8 mouse cellular contexts compared by ENCODE assay signal in the genomic region with DNA sequence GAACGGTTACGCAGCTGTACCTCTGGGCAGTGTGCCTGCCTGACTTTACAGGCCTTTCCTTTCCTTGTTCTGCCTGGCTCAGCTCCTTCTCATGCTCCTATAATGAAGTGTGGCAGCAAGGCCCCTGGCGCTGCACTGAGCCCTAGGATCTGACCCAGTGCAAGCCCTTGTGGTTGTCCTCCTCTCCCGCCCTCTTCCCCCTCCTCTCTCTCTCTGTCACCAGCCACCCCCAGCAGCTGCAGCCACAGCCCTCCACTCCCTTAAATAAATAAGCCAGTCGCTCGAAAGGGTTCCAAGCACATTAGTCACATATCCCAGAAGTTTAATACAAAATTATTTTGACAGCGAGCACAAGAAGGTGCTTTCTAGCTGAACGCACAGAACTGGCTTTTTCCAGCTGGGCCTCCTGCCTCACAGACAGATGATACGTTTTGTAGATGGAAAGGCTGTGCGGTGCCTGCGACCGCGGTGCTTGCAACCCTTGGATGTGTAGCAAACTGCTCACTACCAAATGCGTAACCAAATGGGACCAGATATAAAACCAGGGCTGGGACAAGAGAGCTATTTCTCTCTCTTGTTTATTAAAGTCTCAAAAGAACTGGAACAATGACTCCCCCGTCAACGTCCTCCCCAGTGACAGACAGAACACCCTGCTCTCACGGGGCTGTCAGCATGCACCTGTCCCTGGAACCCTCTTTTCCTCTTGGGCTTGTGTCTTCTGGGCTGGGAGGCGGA.
DNase-seq lines count a peak whose midpoint lies in the region; ATAC-seq lines count a peak whose summit lies in the region.

No protein-coding gene starts in this region.

- no peaks in the 10 kb centered on the region for H3K9me3 ChIP-seq in embryonic facial prominence, embryonic 15.5 days (replicated peaks)

- no peak overlapping the region for H3K4me3 ChIP-seq in embryonic facial prominence, embryonic 15.5 days (replicated peaks)

- peak overlapping the region; percentile 86 for H3K27ac ChIP-seq in embryonic facial prominence, embryonic 15.5 days (replicated peaks)

- H3K4me1 ChIP-seq in embryonic facial prominence, embryonic 15.5 days, result peaks cover 74% of the 10 kb centered on the region

- H3K27me3 ChIP-seq in embryonic facial prominence, embryonic 15.5 days, result no peaks in the 10 kb centered on the region

- H3K9ac ChIP-seq in embryonic facial prominence, embryonic 15.5 days, result no peak overlapping the region

- H3K36me3 ChIP-seq in embryonic facial prominence, embryonic 15.5 days, result no peaks in the 10 kb centered on the region

- ATAC-seq in embryonic facial prominence, embryonic 15.5 days (ENCODE audit: insufficient number of reproducible peaks, low FRiP score, low TSS enrichment, low read depth), result peak; percentile 81

- WGBS in embryonic facial prominence, embryonic 15.5 days, result 29% methylated on average over 18 of the region's 18 CpGs

- DNase-seq in layer of hippocampus, adult 9-11 months, result peak; percentile 17
- DNase-seq in layer of hippocampus, adult 9-10 months (ENCODE audit: low spot score), result no peak
- peak; percentile 35 for DNase-seq in heart, postnatal 4 days
- DNase-seq in lung, postnatal 10 days, result peak; percentile 87
- DNase-seq in cerebellum, adult 9-11 months, result no peak
- DNase-seq in adrenal gland, adult 2 months, result no peak
- DNase-seq in adrenal gland, adult 8-10 months, result no peak

- peak overlapping the region; percentile 6; the same call in 1 of the 2 replicates for H3K4me2 ChIP-seq in embryonic facial prominence, embryonic 15.5 days (replicated peaks)

Comparison
In these comparisons a context has a peak if more than half of its experiments do, and no peak if none do; other contexts are left out.
1. DNase-seq: peak in layer of hippocampus, adult 9-11 months (single experiment), heart, postnatal 4 days (single experiment) and lung, postnatal 10 days (single experiment); none in layer of hippocampus, adult 9-10 months (single experiment), cerebellum, adult 9-11 months (single experiment), adrenal gland, adult 2 months (single experiment) and adrenal gland, adult 8-10 months (single experiment).